10 mouse cellular contexts compared by ENCODE assay signal in the genomic region with DNA sequence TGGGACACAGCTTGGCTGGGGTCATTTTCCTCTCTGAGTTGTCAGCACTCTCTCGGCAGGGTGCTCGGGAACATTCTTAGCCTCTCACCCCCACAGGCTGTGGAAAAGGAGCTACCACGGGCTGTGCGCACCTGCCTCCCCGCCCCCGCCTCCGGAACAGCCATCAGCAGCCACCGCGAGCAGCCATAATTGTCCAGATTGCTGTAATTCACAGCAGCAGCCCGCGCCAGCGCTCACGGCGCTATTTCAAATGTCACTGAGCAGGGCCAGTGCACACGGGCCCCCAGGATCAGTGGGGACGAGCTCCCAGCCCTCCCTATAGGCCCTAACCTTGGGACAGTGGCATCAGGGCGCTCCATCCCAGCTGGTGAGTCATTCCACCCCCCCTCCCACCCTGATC. TPM values are rescaled to one million over a fixed set of nuclear protein-coding genes. Genes with fewer than 3 reads are reported as not detected.
DNase-seq lines count a peak whose midpoint lies in the region; ATAC-seq and TF ChIP-seq lines count a peak whose summit lies in the region.
"Had no signal": no experiment of that assay in that cellular context is flagged by ENCODE, and none has a peak within 500 bp of the region (broad histone marks: within the 10 kb centered on the region; RNA-seq: fewer than 3 reads in every experiment).

No protein-coding gene starts in this region.

- H3K9me3 ChIP-seq in hindbrain, postnatal 0 days (ENCODE audit: low read length), result no peaks in the 10 kb centered on the region
- no peaks in the 10 kb centered on the region for H3K9me3 ChIP-seq in midbrain, embryonic 16.5 days (replicated peaks; ENCODE audit: control insufficient read depth, low read length, poor library complexity, severe bottlenecking)

- peak overlapping the region; percentile 64; the same call in 1 of the 2 replicates for H3K27ac ChIP-seq in hindbrain, postnatal 0 days
- peak overlapping the region; percentile 15 for H3K27ac ChIP-seq in midbrain, embryonic 16.5 days (ENCODE audit: low read length)
- H3K27ac ChIP-seq: liver, embryonic 14.5 days had no signal

- peak; percentile 65 for DNase-seq in cerebellum, adult 9-11 months
- no peak for DNase-seq in cerebellum, adult 11 months
- DNase-seq in adrenal gland, postnatal 36 days, result peak; percentile 55 to 59
- DNase-seq in hindbrain, postnatal 0 days (ENCODE audit: low spot score), result peak; percentile 65
- no peak for DNase-seq in heart, postnatal 36 days
- no peak for DNase-seq in testis, postnatal 14 days (ENCODE audit: low spot score)
- no peak for DNase-seq in B cell, adult 2 months

- TF ChIP-seq CTCF in hindbrain, postnatal 0 days (IDR thresholded peaks at IDR 0.05; ENCODE audit: low read depth), result peak; percentile 26; the same call in 1 of the 2 replicates

- H3K27me3 ChIP-seq in hindbrain, postnatal 0 days (ENCODE audit: insufficient read depth, low read length), result no peaks in the 10 kb centered on the region
- H3K27me3 ChIP-seq in midbrain, embryonic 16.5 days (ENCODE audit: control insufficient read depth, insufficient read depth, low read depth, low read length), result no peaks in the 10 kb centered on the region

- H3K4me3 ChIP-seq in hindbrain, postnatal 0 days (ENCODE audit: low read length), result no peak overlapping the region
- H3K4me3 ChIP-seq in midbrain, embryonic 16.5 days (ENCODE audit: low read depth, low read length), result no peak overlapping the region

- H3K36me3 ChIP-seq in hindbrain, postnatal 0 days (ENCODE audit: insufficient read depth, low read length), result peaks cover 22% of the 10 kb centered on the region; the same call in 1 of the 2 replicates
- H3K36me3 ChIP-seq in midbrain, embryonic 16.5 days (ENCODE audit: control insufficient read depth, insufficient read depth, low read length), result peaks cover 3% of the 10 kb centered on the region; the same call in 1 of the 2 replicates

- intact Hi-C loops in heart, postnatal 36 days (cut with DNase I), result no loop called here

- 42% methylated on average over 17 of the region's 17 CpGs for WGBS in hindbrain, postnatal 0 days
- WGBS in midbrain, embryonic 16.5 days, result 35% methylated on average over 15 of the region's 17 CpGs

- H3K4me2 ChIP-seq in hindbrain, postnatal 0 days (ENCODE audit: low read depth, low read length), result no peak overlapping the region
- H3K4me2 ChIP-seq in midbrain, embryonic 16.5 days (ENCODE audit: low read length), result no peak overlapping the region

- no peak for ATAC-seq in hindbrain, postnatal 0 days
- ATAC-seq in midbrain, embryonic 16.5 days, result peak; percentile 26; the same call in 1 of the 2 replicates
- ATAC-seq: inflammation-experienced regulatory T-cells, adult 6 months had no signal

- H3K4me1 ChIP-seq in hindbrain, postnatal 0 days (ENCODE audit: insufficient read depth, low read length), result peaks cover 22% of the 10 kb centered on the region
- H3K4me1 ChIP-seq in midbrain, embryonic 16.5 days (ENCODE audit: control insufficient read depth, insufficient read depth, low read length), result peaks cover 21% of the 10 kb centered on the region

- no peak overlapping the region for H3K9ac ChIP-seq in hindbrain, postnatal 0 days (replicated peaks; ENCODE audit: low read length)
- H3K9ac ChIP-seq in midbrain, embryonic 16.5 days (ENCODE audit: low read depth, low read length), result no peak overlapping the region
- H3K9ac ChIP-seq: liver, embryonic 14.5 days had no signal

RNA-seq across cellular contexts. Expression of a gene that starts 60.0 kb away (rescaled TPM):
- total RNA-seq in adrenal gland, postnatal 36 days (2021), result 1 to 10 TPM; 3.2 to 7.7 TPM
- 9.8 and 14.2 TPM in 2 replicates for total RNA-seq in hindbrain, postnatal 0 days (2014; rRNA removed)
- 7.4 and 7.5 TPM in 2 replicates for polyA plus RNA-seq in hindbrain, postnatal 0 days (2015; fragmentation: Nextera tagmentation; extraction: Ambion mirVana)
- 4.9 and 7.1 TPM in 2 replicates for polyA plus RNA-seq in midbrain, embryonic 16.5 days (2015; fragmentation: Nextera tagmentation; extraction: Ambion mirVana)
- total RNA-seq in heart, postnatal 36 days (2021), result under 1 TPM in 1 of 2 experiments, not detected in 1; 0.47 TPM

Comparison
In these comparisons a context has a peak if more than half of its experiments do, and no peak if none do; other contexts are left out.
1. DNase-seq: peak in cerebellum, adult 9-11 months (single experiment), adrenal gland, postnatal 36 days (2 of 2) and hindbrain, postnatal 0 days (single experiment); none in cerebellum, adult 11 months (single experiment), heart, postnatal 36 days (0 of 2), testis, postnatal 14 days (single experiment) and B cell, adult 2 months (0 of 2).